Mouse (Mus musculus): ENCODE results near the gene Rin1. TPM values are rescaled to one million over a fixed set of nuclear protein-coding genes. Genes with fewer than 3 reads are reported as not detected.
"Not testable (repeated sequence)": the region's sequence is repeated elsewhere in the genome, so short reads cannot be mapped to it uniquely, and the experiment has no call there.

Gene Rin1
- polyA plus RNA-seq, 1 experiment from 2014 or later, result 1.4 TPM

DNA sequence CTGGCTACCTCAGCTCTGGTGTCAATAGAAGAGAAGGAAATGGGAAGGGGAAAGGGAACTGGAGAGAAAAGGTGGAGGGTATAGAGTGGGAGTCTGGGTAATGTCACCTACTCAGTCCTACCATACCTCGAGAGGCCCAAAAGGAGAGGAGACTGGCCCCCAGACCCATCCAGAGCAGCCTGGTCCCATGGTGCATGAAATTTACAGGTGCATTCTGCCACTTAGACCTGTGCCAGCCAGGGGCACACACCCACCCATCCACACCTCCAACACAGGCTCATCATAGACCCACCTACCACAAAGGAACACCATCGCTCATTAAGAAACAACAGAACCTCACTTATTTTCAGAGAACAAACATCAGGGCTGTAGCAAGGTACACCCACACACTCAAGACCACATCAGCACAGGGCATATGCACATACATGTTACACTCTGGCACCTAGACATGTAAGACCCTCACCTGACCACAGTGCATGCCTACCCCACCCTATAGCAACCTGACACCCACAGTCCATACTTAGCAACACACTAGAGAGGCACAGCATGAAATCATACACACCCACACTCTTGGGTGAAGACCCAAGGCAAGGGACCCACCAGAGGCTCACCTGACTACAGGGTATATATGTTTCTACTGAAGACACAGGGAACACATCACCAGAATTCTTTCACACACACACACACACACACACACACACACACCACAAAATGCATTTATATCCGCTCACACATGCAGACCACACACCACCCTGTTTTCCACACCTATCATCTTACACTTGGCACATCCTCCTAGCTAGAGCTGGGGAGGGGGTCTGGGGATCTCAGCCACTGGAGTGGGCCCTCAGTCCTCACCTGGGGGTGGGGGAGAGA is 33.9 kb downstream of the Rin1 start:
- Histone ChIP-seq H3K27me3 (replicated peaks; ENCODE audit: control insufficient read depth, insufficient read depth, low read length) (peaks cover 56% of the 10 kb centered on the region), H3K27ac (ENCODE audit: low read depth, low read length) (no peak overlapping the region), H3K36me3 (ENCODE audit: control insufficient read depth, insufficient read depth, low read length) (no peaks in the 10 kb centered on the region), H3K4me3 (ENCODE audit: low read depth, low read length) (peak overlapping the region; percentile 46), H3K9ac (ENCODE audit: low read length) (peak overlapping the region; percentile 63; the same call in 1 of the 2 replicates), H3K4me2 (ENCODE audit: low read length) (peak overlapping the region; percentile 79), H3K4me1 (ENCODE audit: control insufficient read depth, insufficient read depth, low read length) (peaks cover 13% of the 10 kb centered on the region), H3K9me3 (replicated peaks; ENCODE audit: control insufficient read depth, low read length) (no peaks in the 10 kb centered on the region)
- WGBS, result 78% methylated on average over 3 of the region's 3 CpGs
- ATAC-seq (no peak), DNase-seq (ENCODE audit: low spot score) (no peak)

GRCm38 (mm10) chr19:5084834-5085144 is 34.5 kb downstream of the Rin1 start:
- 7% methylated on average over 13 of the region's 15 CpGs for WGBS
- Histone ChIP-seq H3K27me3 (replicated peaks; ENCODE audit: control insufficient read depth, insufficient read depth, low read length) (peaks cover 56% of the 10 kb centered on the region), H3K4me3 (ENCODE audit: low read depth, low read length) (peak overlapping the region; percentile 46), H3K4me1 (ENCODE audit: control insufficient read depth, insufficient read depth, low read length) (peaks cover 16% of the 10 kb centered on the region), H3K9me3 (replicated peaks; ENCODE audit: control insufficient read depth, low read length) (no peaks in the 10 kb centered on the region), H3K4me2 (ENCODE audit: low read length) (peak overlapping the region; percentile 79), H3K9ac (ENCODE audit: low read length) (peak overlapping the region; percentile 63), H3K36me3 (ENCODE audit: control insufficient read depth, insufficient read depth, low read length) (no peaks in the 10 kb centered on the region), H3K27ac (ENCODE audit: low read depth, low read length) (no peak overlapping the region)
- DNase-seq (ENCODE audit: low spot score) (no peak), ATAC-seq (no peak)

GRCm38 (mm10) chr19:5085145-5085863 is 35.0 kb downstream of the Rin1 start, which contains the start of gene Tmem151a:
Tmem151a (minus strand) TSS chr19:5085531.
- H3K4me1 ChIP-seq (ENCODE audit: control insufficient read depth, insufficient read depth, low read length), result peaks cover 16% of the 10 kb centered on the region
- H3K27me3 ChIP-seq (replicated peaks; ENCODE audit: control insufficient read depth, insufficient read depth, low read length), result peaks cover 56% of the 10 kb centered on the region
- ATAC-seq, result no peak
- H3K4me3 ChIP-seq (ENCODE audit: low read depth, low read length), result peak within 1 kb of the TSS; percentile 46
- H3K9ac ChIP-seq (ENCODE audit: low read length), result peak within 1 kb of the TSS; percentile 63
- WGBS, result 1% methylated on average over 66 of the region's 69 CpGs
- peaks cover 1% of the 10 kb centered on the region for H3K36me3 ChIP-seq (ENCODE audit: control insufficient read depth, insufficient read depth, low read length)
- no peak for DNase-seq (ENCODE audit: low spot score)
- no peak within 1 kb of the TSS for H3K27ac ChIP-seq (ENCODE audit: low read depth, low read length)
- peak within 1 kb of the TSS; percentile 79 for H3K4me2 ChIP-seq (ENCODE audit: low read length)
- no peaks in the 10 kb centered on the region for H3K9me3 ChIP-seq (replicated peaks; ENCODE audit: control insufficient read depth, low read length)

DNA sequence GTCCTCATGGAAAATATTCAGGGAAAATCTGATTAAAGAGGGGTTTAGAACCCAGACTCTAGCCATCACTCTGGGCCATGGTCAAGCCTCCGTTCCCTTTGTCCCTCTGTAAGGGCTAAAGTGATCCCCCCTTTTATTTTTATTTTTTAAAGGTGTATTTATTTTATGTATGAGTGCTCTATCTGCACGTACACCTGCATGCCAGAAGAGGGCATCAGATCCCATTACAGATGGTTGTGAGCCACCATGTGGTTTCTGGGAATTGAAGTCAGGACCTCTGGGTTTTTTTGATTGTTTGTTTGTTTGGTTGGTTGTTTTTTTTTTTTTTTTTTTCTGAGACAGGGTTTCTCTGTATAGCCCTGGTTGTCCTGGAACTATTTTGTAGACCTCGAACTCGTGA is 36.3 kb downstream of the Rin1 start:
- Histone ChIP-seq H3K27me3 (replicated peaks; ENCODE audit: control insufficient read depth, insufficient read depth, low read length) (peaks cover 47% of the 10 kb centered on the region), H3K36me3 (ENCODE audit: control insufficient read depth, insufficient read depth, low read length) (peaks cover 13% of the 10 kb centered on the region), H3K4me1 (ENCODE audit: control insufficient read depth, insufficient read depth, low read length) (peaks cover 16% of the 10 kb centered on the region)
- DNase-seq (ENCODE audit: low spot score); H3K9me3 ChIP-seq (replicated peaks; ENCODE audit: control insufficient read depth, low read length); H3K4me3 ChIP-seq (ENCODE audit: low read depth, low read length); H3K4me2 ChIP-seq (ENCODE audit: low read length); H3K27ac ChIP-seq (ENCODE audit: low read depth, low read length); H3K9ac ChIP-seq (ENCODE audit: low read length); ATAC-seq: not testable (repeated sequence)
- 63% methylated on average over 4 of the region's 4 CpGs for WGBS

GRCm38 (mm10) chr19:5087884-5088728 is 37.8 kb downstream of the Rin1 start, which contains the start of gene Yif1a:
Yif1a (plus strand) TSS chr19:5088538.
- Histone ChIP-seq H3K27me3 (replicated peaks; ENCODE audit: control insufficient read depth, insufficient read depth, low read length) (peaks cover 31% of the 10 kb centered on the region), H3K4me1 (ENCODE audit: control insufficient read depth, insufficient read depth, low read length) (peaks cover 16% of the 10 kb centered on the region), H3K4me2 (ENCODE audit: low read length) (peak within 1 kb of the TSS; percentile 89), H3K27ac (ENCODE audit: low read depth, low read length) (peak within 1 kb of the TSS; percentile 79), H3K36me3 (ENCODE audit: control insufficient read depth, insufficient read depth, low read length) (peaks cover 29% of the 10 kb centered on the region), H3K4me3 (ENCODE audit: low read depth, low read length) (peak within 1 kb of the TSS; percentile 77), H3K9ac (ENCODE audit: low read length) (peak within 1 kb of the TSS; percentile 71), H3K9me3 (replicated peaks; ENCODE audit: control insufficient read depth, low read length) (no peaks in the 10 kb centered on the region)
- peak; percentile 96 for ATAC-seq
- under 1% methylated on average over 58 of the region's 58 CpGs for WGBS
- peak; percentile 100 for DNase-seq (ENCODE audit: low spot score)

DNA sequence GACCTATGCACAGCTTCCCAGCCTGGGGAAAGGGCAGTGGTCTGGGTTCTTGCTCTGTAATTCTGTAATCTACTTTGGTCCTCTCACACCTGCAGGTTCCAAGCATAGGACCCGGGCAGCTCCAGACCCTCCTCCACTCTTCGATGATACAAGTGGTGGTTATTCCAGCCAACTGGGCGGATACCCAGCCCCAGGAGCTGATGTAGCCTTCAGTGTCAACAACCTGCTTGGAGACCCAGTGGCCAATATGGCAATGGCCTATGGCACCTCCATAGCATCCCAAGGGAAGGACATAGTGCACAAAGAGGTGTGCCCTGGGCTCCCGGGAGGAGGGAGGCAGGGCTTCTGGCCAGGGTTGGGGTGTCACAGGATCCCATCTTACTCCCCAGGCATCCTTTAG is 39.0 kb downstream of the Rin1 start:
- Histone ChIP-seq H3K4me3 (ENCODE audit: low read depth, low read length) (peak overlapping the region; percentile 77), H3K36me3 (ENCODE audit: control insufficient read depth, insufficient read depth, low read length) (peaks cover 36% of the 10 kb centered on the region), H3K27ac (ENCODE audit: low read depth, low read length) (no peak overlapping the region), H3K27me3 (replicated peaks; ENCODE audit: control insufficient read depth, insufficient read depth, low read length) (peaks cover 19% of the 10 kb centered on the region), H3K4me2 (ENCODE audit: low read length) (peak overlapping the region; percentile 89), H3K9ac (ENCODE audit: low read length) (peak overlapping the region; percentile 71), H3K9me3 (replicated peaks; ENCODE audit: control insufficient read depth, low read length) (no peaks in the 10 kb centered on the region), H3K4me1 (ENCODE audit: control insufficient read depth, insufficient read depth, low read length) (peaks cover 20% of the 10 kb centered on the region)
- ATAC-seq (no peak), DNase-seq (ENCODE audit: low spot score) (no peak)
- 92% methylated on average over 4 of the region's 4 CpGs for WGBS

DNA sequence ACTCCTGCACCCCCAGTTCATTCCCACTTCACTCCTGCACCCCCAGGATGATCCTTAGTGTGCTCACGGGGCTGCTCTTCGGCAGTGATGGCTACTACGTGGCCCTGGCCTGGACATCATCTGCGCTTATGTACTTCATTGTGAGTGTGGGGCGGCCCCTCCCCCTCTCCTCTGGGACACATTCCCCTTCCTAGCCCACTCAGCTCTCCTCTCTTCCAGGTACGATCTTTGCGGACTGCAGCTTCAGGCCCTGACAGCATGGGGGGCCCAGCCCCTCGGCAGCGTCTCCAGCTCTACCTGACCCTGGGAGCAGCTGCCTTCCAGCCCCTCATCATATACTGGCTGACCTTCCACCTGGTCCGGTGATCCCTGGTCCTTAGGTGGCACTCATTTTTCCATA is 41.8 kb downstream of the Rin1 start:
- Histone ChIP-seq H3K4me2 (ENCODE audit: low read length) (no peak overlapping the region), H3K9me3 (replicated peaks; ENCODE audit: control insufficient read depth, low read length) (no peaks in the 10 kb centered on the region), H3K9ac (ENCODE audit: low read length) (no peak overlapping the region), H3K27ac (ENCODE audit: low read depth, low read length) (no peak overlapping the region), H3K36me3 (ENCODE audit: control insufficient read depth, insufficient read depth, low read length) (peaks cover 36% of the 10 kb centered on the region), H3K4me1 (ENCODE audit: control insufficient read depth, insufficient read depth, low read length) (peaks cover 43% of the 10 kb centered on the region), H3K27me3 (replicated peaks; ENCODE audit: control insufficient read depth, insufficient read depth, low read length) (no peaks in the 10 kb centered on the region), H3K4me3 (ENCODE audit: low read depth, low read length) (no peak overlapping the region)
- 83% methylated on average over 10 of the region's 10 CpGs for WGBS
- DNase-seq (ENCODE audit: low spot score) (no peak), ATAC-seq (no peak)

GRCm38 (mm10) chr19:5093481-5094242 is 43.4 kb downstream of the Rin1 start:
- 75% methylated on average over 12 of the region's 12 CpGs for WGBS
- H3K4me2 ChIP-seq (ENCODE audit: low read length), result peak overlapping the region; percentile 93
- H3K4me1 ChIP-seq (ENCODE audit: control insufficient read depth, insufficient read depth, low read length), result peaks cover 44% of the 10 kb centered on the region
- no peaks in the 10 kb centered on the region for H3K9me3 ChIP-seq (replicated peaks; ENCODE audit: control insufficient read depth, low read length)
- H3K9ac ChIP-seq (ENCODE audit: low read length), result no peak overlapping the region
- DNase-seq (ENCODE audit: low spot score), result no peak
- no peak for ATAC-seq
- 0 out of 2 replicates have a peak overlapping the region, but pooled peaks have one; percentile 80 for H3K4me3 ChIP-seq (ENCODE audit: low read depth, low read length)
- peaks cover 36% of the 10 kb centered on the region for H3K36me3 ChIP-seq (ENCODE audit: control insufficient read depth, insufficient read depth, low read length)
- no peak overlapping the region for H3K27ac ChIP-seq (ENCODE audit: low read depth, low read length)
- H3K27me3 ChIP-seq (replicated peaks; ENCODE audit: control insufficient read depth, insufficient read depth, low read length), result no peaks in the 10 kb centered on the region

Measured in forebrain, embryonic 14.5 days (tissue).